Mouse (Mus musculus) urinary bladder, adult 2 months (tissue): ENCODE measurements around the gene Kirrel3. TPM values are rescaled to one million over a fixed set of nuclear protein-coding genes. Genes with fewer than 3 reads are reported as not detected.

Experiments used
- DNase-seq: peaks from one replicate; pipeline ENCODE4 v3.0.0; 2022; ENCODE audit warnings: low spot score
- polyA plus RNA-seq: library from polyadenylated mRNA; depleted of rRNA; stranded (reverse); fragments of >200 nt; gene quantifications from 2 replicates; pipeline ENCODE4 v1.2.3, GENCODE M21; 2012

Kirrel3 gene
- polyA plus RNA-seq, 1 experiment, result 0.08 TPM

DNA sequence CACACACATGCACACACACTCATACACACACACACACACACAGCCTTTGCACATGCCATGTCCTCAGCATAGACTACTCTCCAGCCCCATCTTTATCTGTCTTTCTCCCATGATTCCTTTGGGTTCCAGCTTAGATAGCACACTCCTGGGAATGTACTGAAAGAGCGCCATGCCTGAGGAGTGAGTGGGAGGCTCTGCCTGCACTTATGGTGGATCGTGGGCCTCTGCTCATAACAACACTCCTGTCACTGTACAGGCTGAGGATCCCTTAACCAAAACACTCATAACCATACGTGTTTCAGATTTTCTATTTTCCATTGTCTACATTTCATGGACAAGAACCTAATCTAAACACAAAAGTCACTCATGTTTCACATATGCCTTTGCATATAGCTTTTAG, 398.6 kb downstream of the Kirrel3 start:
- DNase-seq, result no peak

DNA sequence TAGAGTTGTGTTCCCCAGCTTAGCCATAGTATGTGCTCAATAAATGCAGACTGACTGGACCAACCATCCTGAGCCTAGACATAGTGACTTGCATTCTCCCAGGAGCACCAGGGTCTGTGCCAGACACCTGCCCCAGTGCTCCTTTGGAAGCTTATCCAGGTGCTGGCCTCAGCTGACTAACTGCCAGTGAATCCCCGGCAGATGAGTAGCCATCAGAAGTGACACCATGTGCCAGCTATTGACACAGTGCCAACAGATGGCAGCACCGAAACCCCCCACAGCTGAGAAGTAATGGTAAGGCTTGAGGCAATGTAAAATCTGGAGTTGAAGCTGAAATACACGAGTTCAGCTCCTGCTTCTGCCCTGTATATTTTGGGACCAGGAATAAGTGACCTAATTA, 399.2 kb downstream of the Kirrel3 start:
- no peak for DNase-seq

DNA sequence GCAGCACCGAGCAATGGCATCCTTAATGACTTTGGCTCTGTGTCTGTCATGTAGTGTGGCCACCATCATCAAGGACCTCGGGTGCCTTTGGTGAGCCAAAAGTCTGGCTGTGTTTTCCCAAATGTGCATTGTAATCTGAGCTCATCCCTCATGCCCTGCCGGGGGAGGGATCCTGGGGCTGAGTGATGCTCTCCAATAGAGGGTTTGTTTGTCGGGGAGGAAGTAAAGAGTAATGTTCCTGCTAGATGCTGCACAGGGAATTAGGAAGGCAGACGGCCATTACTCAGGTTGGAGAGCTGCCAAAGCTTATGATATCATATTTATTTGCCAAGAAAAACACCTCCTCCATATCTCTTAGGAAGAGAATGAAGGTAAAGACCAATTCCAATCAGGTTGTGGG, 401.1 kb downstream of the Kirrel3 start:
- no peak for DNase-seq

DNA sequence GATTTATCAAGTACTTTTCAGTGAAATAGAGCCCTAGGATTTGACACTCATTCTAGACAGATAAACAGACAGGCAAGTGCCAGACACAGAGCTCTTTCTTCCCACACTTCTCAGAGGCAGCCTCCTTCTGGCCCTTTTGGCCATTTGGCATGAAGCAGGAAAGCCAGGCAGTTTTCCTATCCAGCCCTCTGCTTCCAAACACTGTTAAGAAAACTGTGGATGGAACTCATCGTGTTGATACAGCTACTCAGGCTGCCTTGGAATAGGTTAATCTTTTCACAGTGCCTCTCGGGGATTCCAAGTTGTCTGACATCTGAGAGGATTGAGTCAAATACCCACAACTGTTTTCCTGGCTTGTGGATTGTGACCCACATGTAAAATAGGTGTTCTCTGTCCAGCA, 401.5 kb downstream of the Kirrel3 start:
- DNase-seq, result no peak

DNA sequence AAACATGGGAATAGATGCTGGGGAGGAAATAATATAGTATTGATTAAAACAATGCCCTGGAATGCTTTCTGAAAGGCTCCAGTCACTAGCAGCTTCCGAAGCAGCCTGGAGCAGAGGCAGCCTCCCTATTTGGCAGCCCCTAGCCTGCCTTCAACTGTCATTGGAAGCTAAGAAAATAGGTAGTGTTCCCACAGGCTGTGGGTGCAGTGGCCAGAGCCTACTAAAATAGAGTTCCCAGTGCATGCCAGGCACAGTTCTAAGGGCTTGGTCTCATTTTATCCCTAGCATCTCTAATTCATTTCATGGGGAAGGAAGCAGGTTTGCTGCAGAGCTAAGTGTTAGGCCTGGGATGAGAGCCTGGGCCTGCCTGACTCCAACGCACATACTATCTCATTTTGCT, 402.6 kb downstream of the Kirrel3 start:
- DNase-seq, result no peak

DNA sequence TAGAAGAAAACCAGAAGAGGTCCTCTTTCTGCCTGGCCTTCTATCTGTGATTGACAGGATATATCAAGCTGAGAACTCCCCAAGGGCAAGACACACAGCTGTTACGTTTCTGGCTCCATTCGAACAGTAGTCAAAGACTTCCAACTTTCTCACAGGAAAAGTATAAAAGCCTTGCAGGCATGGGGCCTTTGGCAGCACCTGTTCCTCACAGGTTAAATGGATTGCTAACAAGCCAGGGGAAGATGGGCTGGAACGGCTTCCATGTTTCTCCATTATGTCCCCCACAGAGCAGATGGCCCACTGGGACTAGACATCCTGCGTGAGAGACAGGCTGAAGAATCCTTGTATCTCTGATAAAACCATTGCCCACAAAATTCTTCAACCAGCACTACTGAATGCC, 415.5 kb downstream of the Kirrel3 start:
- no peak for DNase-seq

DNA sequence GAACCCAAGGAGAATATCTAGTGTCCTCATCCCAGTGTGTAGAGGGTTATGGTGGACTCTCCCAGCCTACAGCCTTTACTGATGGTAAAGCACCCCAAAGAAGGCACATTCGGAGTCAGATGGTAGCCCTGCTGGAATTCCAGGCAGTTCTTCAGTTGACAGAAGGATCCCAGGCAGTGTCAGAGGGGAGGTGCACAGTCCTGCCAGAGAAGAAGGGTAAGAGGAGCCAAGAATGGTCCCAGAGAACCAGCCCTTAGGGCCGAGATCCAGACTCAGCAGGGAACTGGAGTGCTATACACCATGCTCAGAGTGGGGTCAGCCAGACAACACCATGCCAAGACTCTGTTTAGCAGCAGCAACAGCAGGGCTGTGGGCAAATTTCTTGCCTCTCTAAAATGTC, 416.2 kb downstream of the Kirrel3 start:
- DNase-seq, result no peak

DNA sequence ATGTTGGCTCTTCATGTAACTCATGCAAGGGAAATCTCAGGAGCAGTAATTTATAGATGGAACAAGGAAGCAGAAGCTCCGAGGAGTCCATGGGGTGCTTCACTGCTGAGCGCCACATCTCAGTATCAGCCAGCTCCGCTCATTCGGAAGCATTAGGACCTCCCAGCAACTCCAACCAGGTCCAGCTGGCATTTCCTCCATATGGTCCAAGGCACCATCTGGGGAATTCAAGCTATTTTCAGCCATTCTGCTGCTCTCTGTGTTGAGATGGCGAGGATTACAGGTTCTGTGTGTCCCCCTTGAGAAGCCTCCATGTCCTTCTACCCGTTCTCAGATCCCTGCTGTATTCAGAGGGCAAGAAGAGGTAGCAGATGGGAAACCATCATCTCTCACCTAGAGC, 419.5 kb downstream of the Kirrel3 start:
- DNase-seq, result no peak

DNA sequence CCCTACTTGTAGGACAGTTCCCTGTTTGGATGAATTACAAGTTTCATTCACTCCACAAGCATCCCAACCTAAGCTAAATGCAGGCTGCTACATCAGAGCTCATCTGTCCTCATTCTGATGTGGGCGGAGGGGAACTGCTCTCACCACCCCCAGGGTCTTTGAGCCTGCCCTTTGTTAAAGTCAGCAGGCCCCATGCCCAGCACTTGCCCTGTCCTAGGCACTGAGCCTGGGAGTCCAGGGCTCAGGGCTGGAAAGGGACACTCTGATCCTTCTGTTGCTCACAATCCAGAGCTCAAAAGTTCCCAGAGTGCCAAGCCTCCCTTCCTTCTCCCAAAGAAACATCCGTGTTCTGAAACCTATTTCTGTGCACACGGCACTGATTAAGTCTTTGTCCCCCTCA, 422.3 kb downstream of the Kirrel3 start:
- DNase-seq, result no peak

DNA sequence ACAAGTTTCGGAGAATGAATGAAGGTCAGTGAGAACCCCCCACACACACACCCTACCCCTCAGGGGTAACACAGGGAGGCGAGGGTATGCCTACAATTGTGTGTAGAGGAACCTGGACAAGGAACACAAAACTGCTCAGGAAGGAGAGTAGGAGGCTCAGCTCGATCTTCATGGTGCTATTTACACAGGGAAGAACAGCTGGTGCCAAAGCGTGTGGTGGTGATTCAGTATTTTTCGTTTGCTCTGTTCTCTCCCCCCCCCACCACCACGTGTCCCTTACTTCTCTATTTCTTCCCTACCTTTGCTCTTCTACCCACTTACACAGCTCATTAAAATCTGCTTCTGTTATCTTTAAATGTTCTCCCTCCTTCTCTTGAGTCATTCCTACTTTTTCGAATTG, 426.1 kb downstream of the Kirrel3 start:
- DNase-seq, result no peak

DNA sequence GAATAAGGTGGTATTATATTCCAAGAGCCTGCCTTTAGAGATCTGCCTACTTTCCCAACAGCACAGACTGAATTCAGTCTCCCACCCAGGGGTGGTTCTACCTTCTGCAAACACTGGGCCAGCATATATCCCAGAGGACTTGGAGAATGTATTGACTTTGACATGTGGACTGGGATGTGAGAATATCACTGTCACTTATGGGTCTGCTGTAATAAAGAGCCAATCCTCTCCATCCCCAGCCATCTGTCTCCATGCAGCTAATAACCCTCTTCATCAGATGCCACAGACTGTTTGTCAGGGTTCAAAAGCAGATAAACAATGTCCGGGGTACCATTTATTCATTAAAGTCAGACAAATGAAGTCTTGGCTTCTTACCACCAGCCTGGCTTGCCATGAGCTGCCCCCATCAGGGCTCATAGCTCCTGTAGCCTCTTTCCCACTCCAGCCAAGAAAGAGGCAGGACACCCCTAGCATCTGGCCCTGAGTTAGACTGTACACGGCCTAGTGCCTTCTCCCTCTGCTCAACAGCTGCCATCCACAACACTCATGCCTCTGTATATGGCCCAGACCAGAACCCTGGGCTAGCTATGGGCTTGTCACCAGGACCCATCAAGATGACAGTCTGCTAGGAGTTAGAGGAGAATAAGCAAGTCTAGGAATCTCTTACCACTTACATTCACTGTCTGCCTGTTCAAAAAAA, 426.7 kb downstream of the Kirrel3 start:
- DNase-seq, result no peak

DNA sequence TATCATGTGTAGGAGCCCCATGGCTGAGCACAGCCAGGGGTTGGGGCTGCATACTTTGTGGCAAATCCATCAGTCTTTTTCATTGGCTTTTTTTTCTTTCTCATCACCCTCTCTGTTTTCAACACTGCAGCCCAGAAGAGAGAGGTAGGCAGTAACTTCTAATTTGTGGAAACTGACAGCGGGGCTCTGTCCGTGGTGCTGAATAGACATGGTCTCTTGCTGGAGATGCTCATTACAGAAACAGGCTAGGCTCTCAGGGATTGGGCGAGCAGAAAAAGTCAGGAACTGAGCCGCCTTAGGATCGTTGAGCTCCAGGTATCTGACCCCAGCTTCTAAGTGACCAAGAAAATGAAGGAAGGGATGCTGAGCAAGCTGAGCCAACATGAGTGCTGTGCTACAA, 427.3 kb downstream of the Kirrel3 start:
- no peak for DNase-seq

DNA sequence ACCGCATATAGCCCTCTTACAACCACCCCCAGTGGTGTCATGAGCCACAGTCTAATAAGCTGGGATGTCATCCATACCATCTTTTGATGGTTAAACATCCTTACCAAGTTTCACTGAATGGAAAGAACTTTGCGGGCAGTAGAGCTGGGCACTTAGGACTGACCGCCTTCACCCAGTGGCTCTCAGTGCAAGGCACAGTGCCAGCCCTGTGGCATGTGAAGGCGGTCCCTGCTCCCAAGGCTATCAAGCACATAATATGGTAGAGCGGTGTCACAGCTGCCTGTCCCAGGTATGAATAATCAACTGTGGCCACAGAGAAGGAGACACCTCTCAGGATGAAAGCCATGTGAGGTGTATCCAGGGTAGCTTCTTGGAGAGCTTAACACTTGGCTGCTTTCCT, 433.3 kb downstream of the Kirrel3 start:
- DNase-seq, result no peak

DNA sequence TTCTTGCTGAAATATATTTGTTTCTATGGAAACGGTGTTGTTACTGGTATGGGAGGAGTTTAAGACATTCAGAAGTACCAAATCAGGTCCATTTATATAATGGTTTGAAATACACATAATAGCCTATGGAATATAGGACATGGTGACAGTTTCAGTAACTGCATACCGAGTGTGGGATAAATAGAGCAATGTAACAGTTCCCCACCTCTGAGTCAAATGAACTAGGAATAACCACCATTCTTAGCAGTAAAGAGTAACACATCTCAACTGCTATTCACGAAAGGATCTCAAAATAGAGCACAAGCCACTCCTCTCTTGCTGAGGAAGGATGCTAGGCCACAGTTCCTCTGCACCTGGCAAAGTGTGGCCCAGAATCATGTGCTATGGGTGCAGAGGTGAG, 434.4 kb downstream of the Kirrel3 start:
- DNase-seq, result no peak

DNA sequence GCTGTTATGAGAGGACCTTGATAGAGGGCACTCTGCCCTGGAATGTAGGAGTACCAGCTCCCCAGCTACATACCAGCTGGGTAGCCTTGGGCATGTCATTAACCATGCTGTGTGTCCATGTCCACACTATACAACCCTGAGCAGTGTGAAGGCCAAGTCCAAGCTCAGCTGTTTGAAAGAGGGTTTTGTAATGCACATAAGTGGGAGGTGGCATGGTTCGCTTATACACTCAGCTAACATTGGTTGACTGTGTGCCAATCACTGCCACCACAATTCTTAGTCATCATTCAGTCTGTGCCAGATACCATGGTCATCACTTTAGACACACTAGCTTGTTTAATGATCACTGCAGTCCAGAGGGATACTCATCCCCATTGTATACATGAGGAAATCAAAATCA, 436.2 kb downstream of the Kirrel3 start:
- no peak for DNase-seq

DNA sequence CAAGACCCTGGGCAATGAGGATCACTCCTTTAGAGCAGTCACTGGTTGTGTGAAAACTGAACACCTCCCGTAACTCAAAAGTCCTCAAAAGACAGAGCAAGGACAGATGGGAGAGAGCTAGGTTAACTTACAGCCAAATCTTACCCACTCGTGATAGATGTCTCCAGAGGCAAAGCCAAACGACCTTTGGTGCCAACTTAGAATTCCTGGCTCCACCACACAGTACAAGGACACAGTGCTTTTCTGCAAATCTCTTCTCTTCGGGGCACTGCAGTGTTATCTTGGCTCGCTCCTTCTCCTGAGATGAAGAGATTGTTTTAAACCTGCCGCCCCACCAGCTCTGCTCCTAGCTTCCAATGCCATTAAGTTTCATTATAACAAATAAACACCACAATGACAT, 437.0 kb downstream of the Kirrel3 start:
- no peak for DNase-seq

DNA sequence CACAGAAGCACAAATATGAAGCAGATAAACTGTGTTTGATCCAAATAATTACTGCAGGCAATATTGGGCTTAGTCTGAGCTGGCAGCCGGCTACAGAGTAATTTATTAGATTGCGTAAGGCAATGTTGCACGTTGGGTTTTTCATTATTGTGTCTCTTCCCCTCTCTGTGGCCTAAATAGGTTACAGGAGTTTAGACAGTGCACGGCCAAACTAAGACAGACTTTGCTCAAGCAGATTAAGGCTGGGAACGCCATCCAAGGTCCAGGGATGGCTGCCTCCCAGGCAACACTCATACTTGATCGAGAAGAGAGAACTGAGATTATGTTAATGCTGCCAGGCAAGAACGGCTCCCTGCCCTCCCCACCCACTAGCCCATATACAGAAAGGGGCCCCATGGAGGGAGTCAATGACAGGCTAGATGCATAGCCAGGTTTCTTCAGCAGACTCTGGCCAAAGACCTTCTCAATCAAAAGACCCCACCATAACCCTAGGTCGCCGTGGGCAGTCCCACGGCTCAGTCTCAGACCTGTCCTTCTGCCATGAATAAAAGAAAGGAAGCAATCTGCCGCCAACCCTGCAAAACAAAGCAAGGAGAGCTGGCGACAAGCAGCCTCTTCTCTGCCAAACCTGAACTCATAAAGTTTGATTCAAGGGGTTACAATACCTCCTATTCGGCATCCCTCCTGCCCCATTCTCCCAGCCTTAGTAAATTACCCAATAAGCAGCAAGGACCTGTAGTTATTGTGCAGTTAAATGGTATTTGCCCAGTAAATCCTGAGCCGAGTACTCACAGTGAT, 437.6 kb downstream of the Kirrel3 start:
- no peak for DNase-seq

DNA sequence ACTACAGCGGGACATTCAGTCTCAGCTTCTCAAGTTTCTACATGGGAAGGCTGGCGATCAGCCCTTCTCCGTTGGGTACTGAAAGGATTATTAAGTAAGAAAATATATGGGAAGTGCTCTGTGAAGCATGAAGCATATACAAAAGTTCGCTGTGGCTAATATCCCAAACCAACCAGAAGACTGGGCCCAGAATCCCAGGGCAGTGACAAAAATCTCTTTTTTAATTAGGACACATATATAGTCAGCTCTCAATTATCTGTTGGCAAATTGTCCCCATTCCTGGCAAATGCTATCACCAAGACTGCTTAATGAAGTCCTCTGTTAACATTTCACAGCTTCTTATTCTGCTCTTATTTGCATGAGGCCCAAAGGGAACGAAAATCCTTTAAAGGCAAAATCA, 439.9 kb downstream of the Kirrel3 start:
- DNase-seq, result no peak

DNA sequence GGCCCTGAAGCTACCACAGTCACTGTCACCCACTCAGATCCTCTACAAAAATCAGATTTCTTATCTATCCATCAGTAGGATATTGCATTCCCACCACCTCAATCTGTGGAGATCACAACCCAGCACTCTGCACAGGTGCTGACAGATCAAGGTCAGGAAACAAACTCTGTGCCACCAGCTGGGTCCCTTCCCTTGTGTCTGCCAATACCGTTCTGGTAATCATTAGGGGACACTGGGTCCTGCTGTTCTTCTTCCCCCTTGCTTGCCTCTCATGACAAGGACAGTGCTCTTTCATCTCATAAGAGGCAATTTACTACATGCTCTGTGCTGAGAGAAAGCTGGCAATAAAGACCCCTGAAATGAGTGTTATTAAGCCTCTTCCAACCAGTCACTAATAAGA, 444.7 kb downstream of the Kirrel3 start:
- DNase-seq, result no peak

DNA sequence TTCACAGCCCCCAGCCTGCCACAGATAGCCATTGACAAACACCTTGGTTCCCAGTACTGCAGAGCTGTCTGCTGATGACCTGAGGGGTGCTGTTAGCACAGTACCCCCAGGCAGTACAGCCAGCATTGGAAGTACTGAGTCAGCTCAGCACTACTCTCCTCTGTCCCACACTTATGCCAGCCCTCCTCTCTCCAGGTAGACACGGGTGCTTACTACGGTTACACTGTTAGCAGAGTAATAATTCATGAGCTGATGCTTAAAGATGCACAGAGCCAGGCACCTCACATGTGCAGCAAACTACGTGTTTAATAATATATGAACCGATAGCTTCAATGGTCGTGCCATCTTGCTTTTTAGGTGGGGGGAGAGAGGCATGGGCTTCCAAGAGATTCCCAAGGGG, 452.4 kb downstream of the Kirrel3 start:
- DNase-seq, result no peak

DNA sequence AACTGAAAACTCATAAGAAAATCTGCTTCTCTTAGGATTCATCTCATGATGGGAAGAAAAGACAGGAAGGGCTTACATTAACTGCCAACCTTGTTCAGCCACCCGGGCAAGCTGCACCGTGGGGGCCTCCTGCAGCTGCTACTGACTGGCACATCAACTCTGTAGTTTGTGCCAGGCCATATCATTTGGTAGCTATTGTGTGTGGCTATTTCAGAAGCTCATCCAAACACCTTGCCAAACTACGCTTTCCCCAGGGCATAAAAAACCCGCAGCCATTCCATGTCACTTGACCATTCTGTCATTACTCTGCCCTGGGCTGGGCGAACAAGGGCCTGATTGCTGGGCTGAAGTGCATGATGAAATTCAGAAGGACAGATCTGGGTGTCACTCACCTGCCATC, 453.9 kb downstream of the Kirrel3 start:
- no peak for DNase-seq

DNA sequence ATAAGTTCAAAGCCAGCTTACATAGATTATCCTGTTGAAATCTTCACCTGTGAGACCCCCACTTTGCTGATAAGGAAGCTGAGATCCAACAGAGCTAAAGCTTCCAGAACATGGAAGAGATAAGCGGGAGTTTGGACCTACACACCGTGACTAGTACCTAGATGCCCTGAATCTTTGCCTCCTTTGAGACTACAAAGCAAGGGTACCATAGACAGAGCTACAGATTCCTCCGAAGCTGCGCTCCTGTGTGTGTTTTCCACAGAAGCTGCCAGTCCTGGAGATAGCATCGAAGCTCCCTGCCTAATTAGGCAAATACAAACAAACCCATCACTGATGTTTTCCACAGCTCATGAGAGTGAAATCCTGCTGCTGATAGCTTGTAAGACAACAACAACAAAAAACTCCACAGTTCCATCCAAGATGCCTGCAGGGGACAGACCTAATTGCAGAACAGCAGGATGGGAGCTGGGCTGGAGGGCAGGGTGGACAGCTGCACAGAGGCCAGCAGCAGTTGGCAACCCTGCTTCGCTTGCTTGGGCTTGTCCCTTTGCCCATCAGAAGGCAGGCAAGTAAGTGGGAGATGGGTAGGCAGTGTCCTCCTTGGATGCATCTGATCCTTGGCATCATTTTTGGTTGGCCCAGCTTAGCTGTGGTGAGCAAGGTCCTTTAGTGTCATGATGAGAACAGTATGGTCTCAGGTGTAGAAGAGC, 456.6 kb downstream of the Kirrel3 start:
- no peak for DNase-seq

DNA sequence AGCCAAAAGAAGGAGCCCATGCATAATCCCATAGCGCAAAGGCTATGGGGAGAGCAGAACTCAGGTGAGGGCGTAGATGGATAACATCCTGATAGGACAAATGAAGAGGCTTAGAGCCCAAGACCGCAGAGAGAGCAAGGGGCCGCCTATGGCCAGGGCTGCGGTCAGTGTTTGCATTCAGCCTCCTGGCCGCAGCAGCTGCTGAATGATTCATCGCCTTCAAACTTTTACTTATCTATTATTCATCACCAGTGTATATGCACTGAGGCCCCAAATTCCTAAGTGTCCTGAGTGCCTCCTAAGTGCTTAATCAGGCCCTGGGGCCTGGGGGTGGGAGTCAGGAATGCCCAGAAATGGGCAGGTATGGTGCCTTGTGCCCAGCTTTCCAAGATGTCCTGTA, 457.3 kb downstream of the Kirrel3 start:
- no peak for DNase-seq
